Mouse (Mus musculus): ENCODE results near the gene Cfap97.
"Not testable (repeated sequence)": the region's sequence is repeated elsewhere in the genome, so short reads cannot be mapped to it uniquely, and the experiment has no call there.

The Cfap97 gene

DNA sequence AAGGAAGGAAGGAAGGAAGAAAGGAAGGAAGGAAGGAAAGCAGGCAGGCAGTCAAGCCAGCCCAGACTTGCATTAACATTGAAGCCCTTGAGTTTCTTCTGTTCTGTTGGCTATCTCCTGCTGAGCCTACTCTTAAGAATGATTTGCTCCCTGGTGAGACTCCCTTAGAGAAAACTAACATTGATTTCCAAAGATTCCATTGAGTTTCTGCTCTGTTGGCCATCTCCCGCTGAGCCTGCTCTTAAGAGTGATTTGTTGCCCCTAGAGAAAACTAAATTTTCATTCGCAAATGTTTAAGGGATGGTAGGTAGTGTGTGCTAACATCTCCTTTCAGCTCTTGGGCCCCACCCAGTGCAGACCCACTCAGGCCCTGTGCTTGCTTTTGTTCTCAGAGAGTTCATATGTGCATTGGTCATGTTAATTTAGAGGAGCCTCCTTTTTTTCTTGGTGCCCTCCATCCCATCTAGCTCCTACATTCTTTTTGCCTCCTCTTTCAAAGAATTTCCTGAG, 62.5 kb downstream of the Cfap97 start:
- in situ Hi-C loops (cut with MboI, MseI) = loop anchor here in 1 of 2 experiments (25.0 kb wide), 1 partner anchor 1473 kb away; the partner anchor contains the start of gene Ing2

- in situ Hi-C loops (cut with MboI, MseI) = loop anchor here in 1 of 2 experiments (25.0 kb wide), 1 partner anchor 1470 kb away; the partner anchor contains the start of gene Ing2
These were observed 65.3 kb downstream of the Cfap97 start for GRCm38 (mm10) chr8:46216838-46217237.

GRCm38 (mm10) chr8:46220566-46220965, 69.0 kb downstream of the Cfap97 start:
- in situ Hi-C loops (cut with MboI, MseI) = loop anchor here in 1 of 2 experiments (25.0 kb wide), 1 partner anchor 1467 kb away; the partner anchor contains the start of gene Ing2

DNA sequence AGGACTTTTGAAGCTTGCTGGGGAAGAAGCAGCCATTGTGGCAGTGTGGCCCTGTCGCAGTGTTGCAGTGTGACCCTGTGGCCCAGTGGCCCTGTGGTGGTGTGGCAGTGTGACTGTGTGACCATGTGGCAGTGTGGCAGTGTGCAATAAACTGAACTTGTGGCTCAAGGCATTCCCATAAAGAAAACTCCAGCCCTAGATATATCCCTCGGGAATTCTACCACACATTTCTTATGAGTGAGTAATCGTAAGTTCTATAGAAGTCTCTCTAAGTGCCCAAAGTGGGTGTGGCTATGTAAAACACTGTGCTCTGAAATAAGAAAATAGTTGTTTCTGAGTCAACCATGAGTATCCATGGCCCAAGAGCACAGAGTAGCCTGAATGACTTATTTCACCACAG, 73.9 kb downstream of the Cfap97 start:
- in situ Hi-C loops (cut with MboI, MseI) = no loop called here

- in situ Hi-C loops (cut with MboI, MseI) = no loop called here
These were observed 75.1 kb downstream of the Cfap97 start for GRCm38 (mm10) chr8:46226622-46227021.

DNA sequence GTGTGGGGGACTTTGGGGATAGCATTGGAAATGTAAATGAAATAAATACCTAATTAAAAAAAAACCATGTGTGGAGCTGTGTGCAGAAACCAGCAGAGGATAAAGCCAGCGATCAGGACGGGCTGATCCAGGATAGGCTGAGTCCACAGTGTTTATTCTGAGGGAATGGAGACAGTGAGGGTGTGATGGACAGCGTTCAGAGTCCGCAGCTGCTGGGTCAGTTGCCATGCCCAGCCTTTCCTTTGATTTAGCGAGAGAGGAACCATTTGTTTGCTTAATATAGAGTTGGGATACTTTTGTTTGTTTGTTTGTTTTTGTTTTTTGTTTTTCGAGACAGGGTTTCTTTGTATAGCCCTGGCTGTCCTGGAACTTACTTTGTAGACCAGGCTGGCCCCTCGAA, 80.4 kb downstream of the Cfap97 start:
- in situ Hi-C loops (cut with MboI, MseI) = not testable (repeated sequence)

GRCm38 (mm10) chr8:46232798-46233197, 81.2 kb downstream of the Cfap97 start:
- in situ Hi-C loops (cut with MboI, MseI) = no loop called here

- in situ Hi-C loops (cut with MboI, MseI) = no loop called here
These were observed 83.2 kb downstream of the Cfap97 start for GRCm38 (mm10) chr8:46234736-46235135.

DNA sequence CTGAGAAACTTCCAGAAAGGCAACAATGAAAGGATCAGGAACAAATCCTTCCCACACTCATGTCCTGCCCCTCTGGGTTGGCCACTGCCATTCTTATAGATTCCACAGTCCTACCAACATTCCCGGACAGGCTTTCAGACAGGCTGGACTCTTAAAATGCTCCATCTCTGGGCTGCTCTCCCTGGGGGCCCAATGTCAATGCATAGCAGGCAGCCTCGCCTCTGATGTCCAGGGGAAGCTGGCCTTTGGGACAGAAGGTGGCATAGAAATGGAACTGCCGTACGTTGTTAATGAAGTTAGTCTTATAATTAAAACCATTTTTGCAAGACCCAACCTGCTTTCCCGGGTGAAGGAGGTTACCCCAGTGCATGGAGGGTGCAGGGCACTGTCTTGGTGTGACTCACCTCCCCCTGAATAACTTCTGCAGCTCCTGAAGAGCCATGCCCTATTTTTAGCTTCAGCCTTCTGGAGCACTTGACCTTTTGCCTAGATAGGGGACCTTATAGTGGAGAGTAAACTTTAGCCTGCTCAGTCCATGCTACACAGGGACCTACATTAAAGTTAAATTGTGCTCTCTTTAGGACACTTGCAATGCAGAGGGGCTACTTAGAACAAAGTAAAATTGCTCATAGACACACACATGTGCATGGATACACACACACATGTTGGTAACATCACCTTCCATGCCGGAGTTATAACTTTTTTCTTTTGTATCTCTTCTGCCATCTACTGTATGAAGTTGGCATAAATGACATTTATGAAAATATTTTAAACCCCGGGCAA, 85.1 kb downstream of the Cfap97 start:
- in situ Hi-C loops (cut with MboI, MseI) = no loop called here

DNA sequence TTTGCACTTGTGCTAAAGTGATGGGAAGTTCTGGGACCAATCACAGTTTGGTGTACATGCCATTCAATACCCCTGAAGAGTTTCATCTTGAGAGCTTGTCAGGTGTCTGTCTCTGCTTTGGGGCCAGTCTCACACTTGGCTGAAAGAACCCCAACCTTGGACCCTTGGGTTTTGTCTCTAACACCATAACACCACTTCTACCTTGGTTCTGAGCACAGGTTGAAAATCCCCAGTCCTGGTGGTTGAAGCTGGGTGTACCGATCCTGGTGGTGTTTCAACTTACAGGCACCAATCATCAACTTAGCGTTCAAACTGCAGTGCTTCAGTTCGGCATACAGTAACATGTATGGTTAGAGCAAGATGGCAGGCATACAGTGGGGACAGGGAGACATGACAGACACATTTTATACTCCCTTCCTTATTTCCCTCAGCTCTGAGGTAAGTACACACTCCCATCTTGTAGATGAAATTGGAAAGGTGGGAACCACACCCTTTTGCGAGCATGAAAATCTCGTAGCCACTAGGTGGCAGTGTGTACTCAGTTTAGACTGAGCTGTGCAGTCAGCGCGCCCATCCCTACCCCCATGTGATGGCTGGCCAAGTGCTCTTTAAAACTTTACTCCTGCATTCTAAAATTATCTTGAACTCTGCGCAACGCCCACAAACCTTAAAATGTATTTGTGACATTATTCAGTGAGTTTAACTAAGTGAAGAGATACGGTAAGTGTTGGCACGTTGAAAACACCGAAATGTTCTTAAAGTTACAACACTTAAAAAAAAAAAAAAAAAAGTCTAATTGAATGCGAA, 90.2 kb downstream of the Cfap97 start:
- in situ Hi-C loops (cut with MboI, MseI) = loop anchor here in 1 of 2 experiments (5.0 kb wide), 2 partner anchors 41 to 306 kb away; no protein-coding TSS in a partner anchor

DNA sequence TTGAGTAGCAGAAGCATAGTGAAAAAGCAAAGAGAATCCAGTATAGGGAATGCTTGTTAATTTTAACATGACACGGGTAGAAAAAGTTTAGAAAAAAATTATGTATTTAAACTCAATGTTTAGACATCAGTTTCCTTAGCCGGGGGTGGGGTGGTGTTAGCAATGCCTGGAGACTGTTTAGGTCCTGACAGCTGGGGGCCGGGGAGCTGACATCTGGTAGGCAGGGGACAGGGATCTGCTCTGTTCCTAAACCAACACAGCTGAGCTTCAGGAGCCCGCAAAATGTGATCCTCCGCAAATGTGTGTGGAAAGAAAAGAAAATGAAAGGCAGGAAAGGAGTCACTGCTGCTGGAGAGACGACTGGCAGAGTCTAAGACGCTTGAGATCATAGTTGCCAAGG, 91.4 kb downstream of the Cfap97 start:
- in situ Hi-C loops (cut with MboI, MseI) = loop anchor here in 1 of 2 experiments (5.0 kb wide), 2 partner anchors 39 to 304 kb away; no protein-coding TSS in a partner anchor
